ENCODE assay signal across 20 mouse cellular contexts in the genomic region with DNA sequence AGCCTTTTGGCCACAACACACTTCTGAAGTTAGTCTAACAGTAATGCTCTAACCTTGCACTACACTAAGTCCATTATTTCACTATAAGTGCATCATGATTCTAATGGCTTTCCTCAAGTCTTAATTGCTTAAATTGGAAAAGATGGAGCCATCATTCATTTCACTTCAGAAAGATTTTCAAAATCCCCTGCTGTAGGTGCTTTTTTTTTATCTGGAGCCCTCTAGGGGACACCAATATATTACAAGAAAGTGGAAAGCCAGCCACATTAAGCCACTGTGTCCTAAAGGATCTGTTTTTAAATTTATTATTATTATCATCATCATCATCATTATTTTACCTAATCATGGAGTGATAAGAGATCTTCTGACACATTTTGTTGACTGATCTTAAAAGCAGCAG.
DNase-seq lines count a peak whose midpoint lies in the region; ATAC-seq and TF ChIP-seq lines count a peak whose summit lies in the region.
"Had no signal": no experiment of that assay in that cellular context is flagged by ENCODE, and none has a peak within 500 bp of the region (broad histone marks: within the 10 kb centered on the region; RNA-seq: fewer than 3 reads in every experiment).

No protein-coding gene starts in this region.

- peak; percentile 54 for TF ChIP-seq CTCF in forebrain, postnatal 0 days (IDR thresholded peaks at IDR 0.05; ENCODE audit: low read depth)

- no peak overlapping the region for H3K4me2 ChIP-seq in forebrain, postnatal 0 days (ENCODE audit: low read depth)
- no peak overlapping the region for H3K4me2 ChIP-seq in forebrain, embryonic 15.5 days (replicated peaks)
- H3K4me2 ChIP-seq: forebrain, embryonic 13.5 days; intestine, embryonic 15.5 days; limb, embryonic 15.5 days; neural tube, embryonic 12.5 days had no signal

- H3K9me3 ChIP-seq in forebrain, postnatal 0 days (ENCODE audit: low read length) = no peaks in the 10 kb centered on the region
- H3K9me3 ChIP-seq in forebrain, embryonic 15.5 days = no peaks in the 10 kb centered on the region
- H3K9me3 ChIP-seq: forebrain, embryonic 13.5 days; heart, embryonic 10.5 days; intestine, embryonic 15.5 days; limb, embryonic 15.5 days; neural tube, embryonic 12.5 days had no signal

- no peaks in the 10 kb centered on the region for H3K4me1 ChIP-seq in forebrain, postnatal 0 days (ENCODE audit: insufficient read depth)
- H3K4me1 ChIP-seq in forebrain, embryonic 15.5 days = no peaks in the 10 kb centered on the region
- H3K4me1 ChIP-seq: forebrain, embryonic 13.5 days; heart, embryonic 10.5 days; intestine, embryonic 15.5 days; limb, embryonic 15.5 days; neural tube, embryonic 12.5 days had no signal

- no peak overlapping the region for H3K4me3 ChIP-seq in forebrain, postnatal 0 days (ENCODE audit: low read depth, low read length)
- H3K4me3 ChIP-seq in forebrain, embryonic 15.5 days = no peak overlapping the region
- H3K4me3 ChIP-seq: forebrain, embryonic 13.5 days; heart, embryonic 10.5 days; intestine, embryonic 15.5 days; limb, embryonic 15.5 days; neural tube, embryonic 12.5 days had no signal

- no peak overlapping the region for H3K9ac ChIP-seq in forebrain, postnatal 0 days
- no peak overlapping the region for H3K9ac ChIP-seq in forebrain, embryonic 15.5 days (replicated peaks)
- H3K9ac ChIP-seq: forebrain, embryonic 13.5 days; intestine, embryonic 15.5 days; limb, embryonic 15.5 days; liver, postnatal 0 days; neural tube, embryonic 12.5 days had no signal

- H3K36me3 ChIP-seq in forebrain, postnatal 0 days (ENCODE audit: insufficient read depth) = no peaks in the 10 kb centered on the region
- no peaks in the 10 kb centered on the region for H3K36me3 ChIP-seq in forebrain, embryonic 15.5 days
- H3K36me3 ChIP-seq: G1E; heart, embryonic 10.5 days; intestine, embryonic 15.5 days; limb, embryonic 15.5 days; neural tube, embryonic 12.5 days had no signal

- DNase-seq in forebrain, postnatal 0 days = peak; percentile 48
- DNase-seq in layer of hippocampus, adult 11-12 months (ENCODE audit: low spot score) = peak; percentile 12
- no peak for DNase-seq in layer of hippocampus, adult 9-11 months
- peak; percentile 3 for DNase-seq in 3T3-L1 (ENCODE audit: low read depth, low spot score)
- peak; percentile 20 for DNase-seq in brain, adult 2 months (ENCODE audit: low read depth, low spot score)
- DNase-seq: adrenal gland, postnatal 10 days; gastrocnemius, postnatal 10 days; heart, postnatal 36 days; kidney, postnatal 36 days; liver, postnatal 0 days; thymus, adult 18-20 months had no signal

- no peak overlapping the region for H3K27ac ChIP-seq in forebrain, postnatal 0 days (ENCODE audit: low read depth, low read length)
- H3K27ac ChIP-seq in forebrain, embryonic 15.5 days (replicated peaks) = no peak overlapping the region
- H3K27ac ChIP-seq: forebrain, embryonic 13.5 days; heart, embryonic 10.5 days; intestine, embryonic 15.5 days; limb, embryonic 15.5 days; neural tube, embryonic 12.5 days had no signal

- ATAC-seq in forebrain, postnatal 0 days = no peak
- ATAC-seq in forebrain, embryonic 15.5 days (replicated peaks) = no peak
- ATAC-seq in erythroid progenitor cell, adult 5-6 weeks (replicated peaks; ENCODE audit: low FRiP score, poor library complexity, severe bottlenecking) = no peak
- no peak for ATAC-seq in erythroblast, adult 5-6 weeks (replicated peaks; ENCODE audit: low FRiP score, poor library complexity, severe bottlenecking)
- ATAC-seq: forebrain, embryonic 13.5 days; intestine, embryonic 15.5 days; liver, postnatal 0 days had no signal

- H3K27me3 ChIP-seq in forebrain, postnatal 0 days (ENCODE audit: insufficient read depth, low read length) = no peaks in the 10 kb centered on the region
- no peaks in the 10 kb centered on the region for H3K27me3 ChIP-seq in forebrain, embryonic 15.5 days
- H3K27me3 ChIP-seq: forebrain, embryonic 13.5 days; intestine, embryonic 15.5 days; limb, embryonic 15.5 days; neural tube, embryonic 12.5 days had no signal
